Mouse (Mus musculus) CD4-positive helper T cell, adult 2 months (primary cell): ENCODE measurements at regions not wholly inside any gene's neighbourhood (a gene's known extent, or its start where the extent isn't known, plus 50 kb on each side); places are given as distances from the start of the nearest gene placed in this dataset.

Experiments
- DNase-seq: peaks from one replicate; pipeline ENCODE4 v3.0.0-alpha.2; 2012; ENCODE audit warnings: low read depth, missing footprints, low spot score

DNA sequence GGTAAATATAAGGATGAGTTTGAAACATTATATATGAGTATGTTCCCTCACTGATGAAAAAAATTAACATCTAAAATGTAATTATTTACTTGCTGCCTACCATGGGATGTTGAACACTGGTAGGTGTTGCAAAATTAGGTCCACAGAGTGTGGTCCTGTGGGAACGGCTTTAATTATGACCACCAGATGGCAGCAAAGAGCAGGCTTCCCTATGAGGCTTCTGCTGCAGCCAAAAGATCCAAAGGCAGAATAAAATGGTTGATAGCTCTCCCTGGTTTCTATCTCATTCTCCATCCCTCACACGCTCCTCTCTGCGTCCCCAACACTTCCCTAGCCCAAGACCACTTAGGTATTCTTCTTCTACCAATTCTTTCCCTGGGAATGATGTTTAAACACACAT is 54.6 kb upstream of the Cit start:
- peak; percentile 67 for DNase-seq
